Mouse (Mus musculus) thymus, adult 2 months (tissue): ENCODE results near the gene Gpr88. TPM values are rescaled to one million over a fixed set of nuclear protein-coding genes. Genes with fewer than 3 reads are reported as not detected.

Experiments used
- DNase-seq: peaks from one replicate; pipeline ENCODE4 v3.0.0; 2021
- H3K27ac ChIP-seq: fragments of 200-500 bp; 2 replicates; pipeline ENCODE4 v1.5.1; 2012; ENCODE audit warnings: low read length, control low read depth; ENCODE audit not compliant: control insufficient read depth, insufficient read depth
- H3K27me3 ChIP-seq: fragments of 200-500 bp; 2 replicates; pipeline ENCODE4 v1.6.1; 2012; ENCODE audit warnings: mild to moderate bottlenecking, low read length, moderate library complexity, mixed read lengths; ENCODE audit not compliant: control insufficient read depth, insufficient read depth
- H3K36me3 ChIP-seq: fragments of 200-500 bp; 2 replicates; pipeline ENCODE4 v1.6.1; 2012; ENCODE audit warnings: mild to moderate bottlenecking, low read length, moderate library complexity; ENCODE audit not compliant: control insufficient read depth, insufficient read depth
- H3K4me1 ChIP-seq: fragments of 200-500 bp; replicated peaks from 2 replicates; pipeline ENCODE4 v1.6.1; 2012; ENCODE audit warnings: low read length; ENCODE audit not compliant: control insufficient read depth, insufficient read depth
- H3K4me3 ChIP-seq: fragments of 200-500 bp; 2 replicates; pipeline ENCODE4 v1.5.1; 2012; ENCODE audit warnings: mild to moderate bottlenecking, low read length, control low read depth, moderate library complexity; ENCODE audit not compliant: control insufficient read depth, insufficient read depth
- CTCF ChIP-seq: fragments of 200-500 bp; IDR thresholded peaks from 2 replicates; pipeline ENCODE4 v1.5.1; 2012; ENCODE audit warnings: mild to moderate bottlenecking, control low read depth, low read length, moderate library complexity, borderline replicate concordance; ENCODE audit not compliant: control insufficient read depth, poor library complexity, insufficient read depth; ENCODE audit errors: extremely low read depth
- POLR2A ChIP-seq: fragments of 200-500 bp; IDR thresholded peaks from 2 replicates; pipeline ENCODE4 v1.6.1; 2012; ENCODE audit warnings: mild to moderate bottlenecking, low read length, control low read depth, moderate library complexity; ENCODE audit not compliant: control insufficient read depth, poor library complexity, insufficient read depth; ENCODE audit errors: extremely low read depth
- WGBS: fragments of 180-500 bp; shearing (Covaris S2); methylation state at CpG from one replicate; pipeline ENCODE4 v1.1.7; 2018; 5-methylcytosine and 5-hydroxymethylcytosine counted together
- polyA plus RNA-seq: library from polyadenylated mRNA; depleted of rRNA; stranded (reverse); fragments of >200 nt; gene quantifications from 2 replicates; pipeline ENCODE4 v1.2.3, GENCODE M21; 2012

Gpr88 gene
- polyA plus RNA-seq, 1 experiment = 0.94 TPM

GRCm38 (mm10) chr3:116290041-116290815, 36.9 kb upstream of the Gpr88 start:
- Histone ChIP-seq H3K4me3 (no peak overlapping the region), H3K36me3 (peaks cover 9% of the 10 kb centered on the region), H3K27ac (no peak overlapping the region), H3K4me1 (no peaks in the 10 kb centered on the region), H3K27me3 (no peaks in the 10 kb centered on the region)
- no peak for TF ChIP-seq CTCF
- no peak for TF ChIP-seq POLR2A
- 90% methylated on average over 9 of the region's 9 CpGs for WGBS
- DNase-seq = no peak

GRCm38 (mm10) chr3:116288833-116289232, 35.5 kb upstream of the Gpr88 start:
- no peaks in the 10 kb centered on the region for H3K4me1 ChIP-seq
- no peak overlapping the region for H3K4me3 ChIP-seq
- TF ChIP-seq CTCF = no peak
- TF ChIP-seq POLR2A = no peak
- no peaks in the 10 kb centered on the region for H3K27me3 ChIP-seq
- H3K27ac ChIP-seq = no peak overlapping the region
- DNase-seq = no peak
- H3K36me3 ChIP-seq = peaks cover 7% of the 10 kb centered on the region
- WGBS = 96% methylated on average over 6 of the region's 6 CpGs

DNA sequence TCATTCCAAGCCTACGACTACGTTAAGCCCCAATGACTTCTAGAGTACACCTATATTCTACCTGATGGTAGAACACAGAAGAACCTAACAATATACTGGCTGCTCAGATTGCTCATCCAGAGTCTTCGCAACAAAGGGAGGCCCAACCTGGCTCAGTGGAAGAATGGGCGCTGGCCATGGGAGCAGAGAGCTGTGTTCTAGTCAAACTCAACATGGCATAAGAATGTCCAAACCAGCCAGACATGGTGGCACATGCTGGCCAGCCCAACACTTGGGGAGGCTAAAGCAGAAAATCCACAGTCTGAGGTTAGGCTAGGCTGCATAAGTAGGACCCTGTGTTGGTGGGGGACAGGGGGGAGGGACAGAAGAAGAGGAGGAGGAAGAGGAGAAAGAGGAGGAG, 31.4 kb upstream of the Gpr88 start:
- H3K36me3 ChIP-seq = no peaks in the 10 kb centered on the region; the same call in 1 of the 2 replicates
- DNase-seq = no peak
- 99% methylated on average over 4 of the region's 4 CpGs for WGBS
- no peak overlapping the region for H3K27ac ChIP-seq
- H3K4me3 ChIP-seq = no peak overlapping the region
- no peaks in the 10 kb centered on the region for H3K4me1 ChIP-seq
- TF ChIP-seq POLR2A = no peak
- TF ChIP-seq CTCF = no peak
- no peaks in the 10 kb centered on the region for H3K27me3 ChIP-seq

- WGBS = 99% methylated on average over 2 of the region's 2 CpGs
- no peaks in the 10 kb centered on the region; the same call in 1 of the 2 replicates for H3K36me3 ChIP-seq
Measured at GRCm38 (mm10) chr3:116283996-116284395, 30.7 kb upstream of the Gpr88 start.

DNA sequence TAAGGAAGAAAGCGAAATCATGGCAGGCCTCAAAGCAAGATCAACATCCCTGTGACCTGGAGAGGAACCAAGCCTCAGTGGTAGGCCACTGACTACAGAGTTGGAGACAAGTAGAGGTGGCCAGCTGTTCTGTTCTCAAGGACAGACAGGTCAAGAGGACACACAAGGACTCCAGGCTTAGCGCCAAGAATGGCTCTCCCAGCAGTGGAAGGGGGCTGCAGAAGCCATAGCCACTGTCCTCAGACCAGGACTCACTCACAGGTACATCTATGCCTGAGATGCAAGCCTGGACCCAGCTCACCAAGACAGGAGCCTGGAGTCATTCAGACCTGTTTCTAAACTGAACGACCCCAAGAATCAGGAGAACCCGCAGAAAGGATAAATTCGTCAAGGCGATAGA, 28.4 kb upstream of the Gpr88 start:
- H3K27me3 ChIP-seq = no peaks in the 10 kb centered on the region
- TF ChIP-seq POLR2A (no peak), CTCF (no peak)

More at GRCm38 (mm10) chr3:116283996-116284395, 30.7 kb upstream of the Gpr88 start:
- no peaks in the 10 kb centered on the region for H3K27me3 ChIP-seq
- no peaks in the 10 kb centered on the region for H3K4me1 ChIP-seq
- no peak overlapping the region for H3K27ac ChIP-seq
- DNase-seq = no peak
- no peak for TF ChIP-seq CTCF
- TF ChIP-seq POLR2A = no peak
- no peak overlapping the region for H3K4me3 ChIP-seq

DNA sequence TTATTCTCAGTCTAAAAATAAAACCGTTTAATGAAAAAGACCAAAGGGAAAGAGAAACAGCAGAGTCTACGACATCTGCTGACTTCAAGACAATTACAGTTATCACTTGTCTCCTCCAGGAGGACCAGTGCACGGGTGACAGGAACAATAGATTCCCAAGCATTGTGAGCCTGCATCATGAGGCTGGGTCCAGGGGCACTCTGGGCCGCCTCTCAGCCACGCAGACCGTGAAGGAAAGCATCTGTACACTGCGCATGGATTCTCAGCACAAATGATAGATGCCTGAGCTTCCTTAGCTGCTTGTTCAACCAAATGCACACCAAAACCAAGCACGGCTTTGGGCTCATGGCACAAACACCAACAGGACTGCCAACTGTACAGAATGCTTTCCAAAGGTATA, 23.8 kb upstream of the Gpr88 start:
- no peak for TF ChIP-seq CTCF
- no peak for TF ChIP-seq POLR2A
- H3K36me3 ChIP-seq = no peaks in the 10 kb centered on the region; the same call in 1 of the 2 replicates
- H3K27ac ChIP-seq = no peak overlapping the region
- no peak overlapping the region for H3K4me3 ChIP-seq
- no peaks in the 10 kb centered on the region for H3K4me1 ChIP-seq
- no peaks in the 10 kb centered on the region for H3K27me3 ChIP-seq
- WGBS = 86% methylated on average over 8 of the region's 8 CpGs
- DNase-seq = no peak

More for the DNA sequence above, 28.4 kb upstream of the Gpr88 start:
- no peaks in the 10 kb centered on the region for H3K4me1 ChIP-seq
- WGBS = 98% methylated on average over 6 of the region's 6 CpGs
- H3K27ac ChIP-seq = no peak overlapping the region
- H3K36me3 ChIP-seq = no peaks in the 10 kb centered on the region; the same call in 1 of the 2 replicates
- DNase-seq = no peak
- no peak overlapping the region for H3K4me3 ChIP-seq

DNA sequence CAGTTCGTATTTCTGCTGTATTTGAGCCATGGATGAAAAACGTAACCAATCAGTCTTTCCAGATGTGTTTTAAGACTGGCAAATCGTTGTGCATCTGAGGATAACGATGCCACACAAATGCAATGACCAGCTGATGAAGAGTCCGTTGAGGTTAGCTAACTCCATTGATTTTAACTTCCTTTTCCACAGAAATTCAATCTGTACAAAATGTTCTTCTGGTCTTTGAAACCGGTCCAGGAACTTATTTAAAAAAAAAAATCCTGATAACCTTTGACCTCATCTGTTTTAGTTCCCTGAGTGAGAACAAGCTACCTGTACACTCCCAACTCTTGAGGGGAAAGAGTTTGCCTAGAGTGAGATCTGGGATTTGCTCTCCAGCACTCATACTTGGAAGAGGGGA, 18.4 kb upstream of the Gpr88 start:
- WGBS = 98% methylated on average over 6 of the region's 6 CpGs
- H3K27me3 ChIP-seq = no peaks in the 10 kb centered on the region
- H3K27ac ChIP-seq = no peak overlapping the region
- H3K4me3 ChIP-seq = no peak overlapping the region
- no peak for DNase-seq
- no peaks in the 10 kb centered on the region for H3K4me1 ChIP-seq
- H3K36me3 ChIP-seq = no peaks in the 10 kb centered on the region
- TF ChIP-seq POLR2A (no peak), CTCF (no peak)
